ENCODE assay signal across 15 mouse cellular contexts in genomic region chr2:154565562-154565961, GRCm38 (mm10). TPM values are rescaled to one million over a fixed set of nuclear protein-coding genes. Genes with fewer than 3 reads are reported as not detected.
A peak's percentile ranks its signal among the peaks of the same experiment; 100 is the strongest.
DNase-seq lines count a peak whose midpoint lies in the region; ATAC-seq and TF ChIP-seq lines count a peak whose summit lies in the region.
"Had no signal": no experiment of that assay in that cellular context is flagged by ENCODE, and none has a peak within 500 bp of the region (broad histone marks: within the 10 kb centered on the region; RNA-seq: fewer than 3 reads in every experiment).

No protein-coding gene starts in this region.

- peaks cover 51% of the 10 kb centered on the region for H3K4me1 ChIP-seq in forebrain, embryonic 13.5 days
- peaks cover 10% of the 10 kb centered on the region; the same call in 1 of the 2 replicates for H3K4me1 ChIP-seq in forebrain, postnatal 0 days (ENCODE audit: insufficient read depth)
- H3K4me1 ChIP-seq in midbrain, embryonic 13.5 days (replicated peaks): peaks cover 54% of the 10 kb centered on the region
- peaks cover 18% of the 10 kb centered on the region for H3K4me1 ChIP-seq in midbrain, embryonic 15.5 days
- H3K4me1 ChIP-seq in embryonic facial prominence, embryonic 13.5 days: peaks cover 41% of the 10 kb centered on the region

- no peak overlapping the region for H3ac ChIP-seq in myocyte (ENCODE audit: control insufficient read depth, insufficient read length)

- H3K27me3 ChIP-seq in forebrain, embryonic 13.5 days: no peaks in the 10 kb centered on the region
- H3K27me3 ChIP-seq in forebrain, postnatal 0 days (ENCODE audit: insufficient read depth, low read length): no peaks in the 10 kb centered on the region
- H3K27me3 ChIP-seq in midbrain, embryonic 13.5 days: no peaks in the 10 kb centered on the region
- no peaks in the 10 kb centered on the region for H3K27me3 ChIP-seq in midbrain, embryonic 15.5 days (replicated peaks)
- H3K27me3 ChIP-seq in embryonic facial prominence, embryonic 13.5 days: no peaks in the 10 kb centered on the region
- H3K27me3 ChIP-seq in myocyte (ENCODE audit: control insufficient read depth, insufficient read depth, insufficient read length): no peaks in the 10 kb centered on the region
- H3K27me3 ChIP-seq: liver, embryonic 15.5 days had no signal

- H3K79me2 ChIP-seq in myocyte (ENCODE audit: control insufficient read depth, insufficient read depth): peaks cover 15% of the 10 kb centered on the region

- peak overlapping the region; percentile 16 for H3K4me2 ChIP-seq in forebrain, embryonic 13.5 days
- H3K4me2 ChIP-seq in forebrain, postnatal 0 days (ENCODE audit: low read depth): no peak overlapping the region
- H3K4me2 ChIP-seq in midbrain, embryonic 13.5 days (replicated peaks): no peak overlapping the region
- H3K4me2 ChIP-seq in midbrain, embryonic 15.5 days: no peak overlapping the region
- H3K4me2 ChIP-seq in embryonic facial prominence, embryonic 13.5 days: no peak overlapping the region
- peak overlapping the region; percentile 27 for H3K4me2 ChIP-seq in myocyte (ENCODE audit: low read depth)
- H3K4me2 ChIP-seq: liver, embryonic 15.5 days had no signal

- peak overlapping the region; percentile 73 for H3K27ac ChIP-seq in forebrain, embryonic 13.5 days
- no peak overlapping the region for H3K27ac ChIP-seq in forebrain, postnatal 0 days (ENCODE audit: low read depth, low read length)
- peak overlapping the region; percentile 30; the same call in 1 of the 2 replicates for H3K27ac ChIP-seq in midbrain, embryonic 13.5 days
- H3K27ac ChIP-seq in midbrain, embryonic 15.5 days: no peak overlapping the region
- H3K27ac ChIP-seq in embryonic facial prominence, embryonic 13.5 days: no peak overlapping the region
- H3K27ac ChIP-seq: liver, embryonic 15.5 days had no signal

- no peak for TF ChIP-seq POLR2A in myocyte (IDR thresholded peaks at IDR 0.05; ENCODE audit: insufficient read length, low read depth)

- H3K9me3 ChIP-seq in forebrain, embryonic 13.5 days (replicated peaks): no peaks in the 10 kb centered on the region
- H3K9me3 ChIP-seq in forebrain, postnatal 0 days (ENCODE audit: low read length): no peaks in the 10 kb centered on the region
- H3K9me3 ChIP-seq in midbrain, embryonic 13.5 days: no peaks in the 10 kb centered on the region
- H3K9me3 ChIP-seq in midbrain, embryonic 15.5 days: no peaks in the 10 kb centered on the region
- no peaks in the 10 kb centered on the region for H3K9me3 ChIP-seq in embryonic facial prominence, embryonic 13.5 days
- H3K9me3 ChIP-seq: liver, embryonic 15.5 days had no signal

- DNase-seq in forebrain, postnatal 0 days: no peak
- no peak for DNase-seq in urinary bladder, postnatal 14 days (ENCODE audit: low spot score)
- DNase-seq: heart, adult 11 months; heart, postnatal 4 days; right cerebral cortex, postnatal 4 days had no signal

- H3K4me3 ChIP-seq in forebrain, embryonic 13.5 days: no peak overlapping the region
- no peak overlapping the region for H3K4me3 ChIP-seq in forebrain, postnatal 0 days (ENCODE audit: low read depth, low read length)
- H3K4me3 ChIP-seq in midbrain, embryonic 13.5 days (replicated peaks): no peak overlapping the region
- no peak overlapping the region for H3K4me3 ChIP-seq in midbrain, embryonic 15.5 days
- no peak overlapping the region for H3K4me3 ChIP-seq in embryonic facial prominence, embryonic 13.5 days
- no peak overlapping the region for H3K4me3 ChIP-seq in myocyte
- H3K4me3 ChIP-seq: liver, embryonic 15.5 days had no signal

- H3K9ac ChIP-seq in forebrain, embryonic 13.5 days: peak overlapping the region; percentile 45
- H3K9ac ChIP-seq in forebrain, postnatal 0 days: no peak overlapping the region
- peak overlapping the region; percentile 40 for H3K9ac ChIP-seq in midbrain, embryonic 13.5 days (replicated peaks)
- H3K9ac ChIP-seq in midbrain, embryonic 15.5 days: no peak overlapping the region
- H3K9ac ChIP-seq in embryonic facial prominence, embryonic 13.5 days: peak overlapping the region; percentile 36; the same call in 1 of the 2 replicates
- H3K9ac ChIP-seq: liver, embryonic 15.5 days had no signal

- TF ChIP-seq CTCF in forebrain, postnatal 0 days (IDR thresholded peaks at IDR 0.05; ENCODE audit: low read depth): no peak

- no peak for ATAC-seq in forebrain, embryonic 13.5 days
- ATAC-seq in forebrain, postnatal 0 days: no peak
- no peak for ATAC-seq in midbrain, embryonic 13.5 days
- no peak for ATAC-seq in midbrain, embryonic 15.5 days (replicated peaks)
- ATAC-seq in embryonic facial prominence, embryonic 13.5 days (ENCODE audit: insufficient number of reproducible peaks, insufficient read depth, low FRiP score, low TSS enrichment, low read depth): no peak
- no peak for ATAC-seq in granulocyte monocyte progenitor cell, adult 5-6 weeks (replicated peaks; ENCODE audit: poor library complexity, severe bottlenecking)

- 66% methylated on average over 3 of the region's 3 CpGs for WGBS in forebrain, embryonic 13.5 days
- WGBS in forebrain, postnatal 0 days: 62% methylated on average over 3 of the region's 3 CpGs
- WGBS in midbrain, embryonic 13.5 days: 69% methylated on average over 3 of the region's 3 CpGs
- 71% methylated on average over 3 of the region's 3 CpGs for WGBS in midbrain, embryonic 15.5 days
- 81% methylated on average over 3 of the region's 3 CpGs for WGBS in embryonic facial prominence, embryonic 13.5 days

- H3K36me3 ChIP-seq in forebrain, embryonic 13.5 days (ENCODE audit: poor library complexity, severe bottlenecking): peaks cover 38% of the 10 kb centered on the region
- H3K36me3 ChIP-seq in forebrain, postnatal 0 days (ENCODE audit: insufficient read depth): no peaks in the 10 kb centered on the region
- H3K36me3 ChIP-seq in midbrain, embryonic 13.5 days: peaks cover 24% of the 10 kb centered on the region
- H3K36me3 ChIP-seq in midbrain, embryonic 15.5 days (replicated peaks): no peaks in the 10 kb centered on the region
- peaks cover 30% of the 10 kb centered on the region for H3K36me3 ChIP-seq in embryonic facial prominence, embryonic 13.5 days
- peaks cover 5% of the 10 kb centered on the region for H3K36me3 ChIP-seq in myocyte (ENCODE audit: control insufficient read depth, insufficient read depth)

RNA-seq across cellular contexts. Expression of gene E2f1, which starts 4.1 kb away (rescaled TPM):
- 20.8 and 22.8 TPM in 2 replicates for polyA plus RNA-seq in forebrain, embryonic 13.5 days (2015; fragmentation: Nextera tagmentation; extraction: Ambion mirVana)
- 2.8 and 3.0 TPM in 2 replicates for total RNA-seq in forebrain, postnatal 0 days (2014; rRNA removed)
- 4.7 and 4.9 TPM in 2 replicates for polyA plus RNA-seq in forebrain, postnatal 0 days (2015; fragmentation: Nextera tagmentation; extraction: Ambion mirVana)
- 13.6 and 15.2 TPM in 2 replicates for polyA plus RNA-seq in midbrain, embryonic 13.5 days (2015; fragmentation: Nextera tagmentation; extraction: Ambion mirVana)
- 5.4 and 7.1 TPM in 2 replicates for polyA plus RNA-seq in midbrain, embryonic 15.5 days (2015; fragmentation: Nextera tagmentation; extraction: Ambion mirVana)
- 21.1 and 22.6 TPM in 2 replicates for polyA plus RNA-seq in embryonic facial prominence, embryonic 13.5 days (2015; fragmentation: Nextera tagmentation; extraction: Ambion mirVana)
- 11.0 TPM for polyA plus RNA-seq in myocyte (2012; fragmentation: generic; extraction: Trizol)
- total RNA-seq in granulocyte monocyte progenitor cell, adult 5-6 weeks (2014; fragmentation: Nextera tagmentation): 32.0 and 45.2 TPM in 2 replicates
- total RNA-seq in granulocyte monocyte progenitor cell, adult 5-6 weeks (2017): 7.5 and 9.9 TPM in 2 replicates

RNA-seq across cellular contexts. Expression of gene Necab3, which starts 6.9 kb away (rescaled TPM):
- 19.8 and 25.4 TPM in 2 replicates for polyA plus RNA-seq in forebrain, embryonic 13.5 days (2015; fragmentation: Nextera tagmentation; extraction: Ambion mirVana)
- total RNA-seq in forebrain, postnatal 0 days (2014; rRNA removed): 14.5 and 16.3 TPM in 2 replicates
- 14.7 and 17.2 TPM in 2 replicates for polyA plus RNA-seq in forebrain, postnatal 0 days (2015; fragmentation: Nextera tagmentation; extraction: Ambion mirVana)
- polyA plus RNA-seq in midbrain, embryonic 13.5 days (2015; fragmentation: Nextera tagmentation; extraction: Ambion mirVana): 13.4 and 14.5 TPM in 2 replicates
- 15.4 and 18.0 TPM in 2 replicates for polyA plus RNA-seq in midbrain, embryonic 15.5 days (2015; fragmentation: Nextera tagmentation; extraction: Ambion mirVana)
- polyA plus RNA-seq in embryonic facial prominence, embryonic 13.5 days (2015; fragmentation: Nextera tagmentation; extraction: Ambion mirVana): 3.8 and 4.3 TPM in 2 replicates
- polyA plus RNA-seq in myocyte (2012; fragmentation: generic; extraction: Trizol): 0.12 TPM
- total RNA-seq in granulocyte monocyte progenitor cell, adult 5-6 weeks (2014; fragmentation: Nextera tagmentation): 1.8 and 7.0 TPM in 2 replicates
- 2.4 TPM in 1 of 2 replicates, not detected in the other for total RNA-seq in granulocyte monocyte progenitor cell, adult 5-6 weeks (2017)
- total RNA-seq: neutrophil, adult 5-6 weeks had no signal

RNA-seq across cellular contexts. Expression of gene Actl10, which starts 14.0 kb away (rescaled TPM):
- polyA plus RNA-seq in forebrain, embryonic 13.5 days (2015; fragmentation: Nextera tagmentation; extraction: Ambion mirVana): 0.49 and 0.68 TPM in 2 replicates
- 0.15 and 0.48 TPM in 2 replicates for total RNA-seq in forebrain, postnatal 0 days (2014; rRNA removed)
- 0.13 TPM in 1 of 2 replicates, not detected in the other for polyA plus RNA-seq in forebrain, postnatal 0 days (2015; fragmentation: Nextera tagmentation; extraction: Ambion mirVana)
- 0.26 and 0.55 TPM in 2 replicates for polyA plus RNA-seq in midbrain, embryonic 13.5 days (2015; fragmentation: Nextera tagmentation; extraction: Ambion mirVana)
- 0.36 and 0.60 TPM in 2 replicates for polyA plus RNA-seq in midbrain, embryonic 15.5 days (2015; fragmentation: Nextera tagmentation; extraction: Ambion mirVana)
- polyA plus RNA-seq in embryonic facial prominence, embryonic 13.5 days (2015; fragmentation: Nextera tagmentation; extraction: Ambion mirVana): 0.41 and 0.45 TPM in 2 replicates
- 0.17 TPM for polyA plus RNA-seq in myocyte (2012; fragmentation: generic; extraction: Trizol)
- total RNA-seq in granulocyte monocyte progenitor cell, adult 5-6 weeks (2014; fragmentation: Nextera tagmentation): not detected in 2 replicates
- total RNA-seq in granulocyte monocyte progenitor cell, adult 5-6 weeks (2017): not detected in 2 replicates
- total RNA-seq: layer of hippocampus, postnatal 14 days; megakaryocyte progenitor cell, adult 5-6 weeks; neutrophil, adult 5-6 weeks had no signal

RNA-seq across cellular contexts. Expression of gene 1700003F12Rik, which starts 18.7 kb away (rescaled TPM):
- polyA plus RNA-seq in forebrain, embryonic 13.5 days (2015; fragmentation: Nextera tagmentation; extraction: Ambion mirVana): 1.4 TPM in 2 replicates
- total RNA-seq in forebrain, postnatal 0 days (2014; rRNA removed): 1.7 and 6.4 TPM in 2 replicates
- 2.8 and 3.2 TPM in 2 replicates for polyA plus RNA-seq in forebrain, postnatal 0 days (2015; fragmentation: Nextera tagmentation; extraction: Ambion mirVana)
- 1.8 and 2.0 TPM in 2 replicates for polyA plus RNA-seq in midbrain, embryonic 13.5 days (2015; fragmentation: Nextera tagmentation; extraction: Ambion mirVana)
- 1.8 and 2.1 TPM in 2 replicates for polyA plus RNA-seq in midbrain, embryonic 15.5 days (2015; fragmentation: Nextera tagmentation; extraction: Ambion mirVana)
- polyA plus RNA-seq in embryonic facial prominence, embryonic 13.5 days (2015; fragmentation: Nextera tagmentation; extraction: Ambion mirVana): 0.95 and 1.6 TPM in 2 replicates
- 22.9 TPM for polyA plus RNA-seq in myocyte (2012; fragmentation: generic; extraction: Trizol)
- total RNA-seq in granulocyte monocyte progenitor cell, adult 5-6 weeks (2014; fragmentation: Nextera tagmentation): not detected in 2 replicates
- total RNA-seq in granulocyte monocyte progenitor cell, adult 5-6 weeks (2017): not detected in 2 replicates
- total RNA-seq: megakaryocyte progenitor cell, adult 5-6 weeks had no signal

RNA-seq across cellular contexts. Expression of gene Pxmp4, which starts 37.9 kb away (rescaled TPM):
- polyA plus RNA-seq in forebrain, embryonic 13.5 days (2015; fragmentation: Nextera tagmentation; extraction: Ambion mirVana): 10.7 and 13.0 TPM in 2 replicates
- 13.2 and 15.0 TPM in 2 replicates for total RNA-seq in forebrain, postnatal 0 days (2014; rRNA removed)
- polyA plus RNA-seq in forebrain, postnatal 0 days (2015; fragmentation: Nextera tagmentation; extraction: Ambion mirVana): 16.6 and 17.9 TPM in 2 replicates
- polyA plus RNA-seq in midbrain, embryonic 13.5 days (2015; fragmentation: Nextera tagmentation; extraction: Ambion mirVana): 12.3 and 13.4 TPM in 2 replicates
- 15.7 and 15.9 TPM in 2 replicates for polyA plus RNA-seq in midbrain, embryonic 15.5 days (2015; fragmentation: Nextera tagmentation; extraction: Ambion mirVana)
- polyA plus RNA-seq in embryonic facial prominence, embryonic 13.5 days (2015; fragmentation: Nextera tagmentation; extraction: Ambion mirVana): 24.0 and 24.7 TPM in 2 replicates
- 12.5 TPM for polyA plus RNA-seq in myocyte (2012; fragmentation: generic; extraction: Trizol)
- 8.4 and 15.5 TPM in 2 replicates for total RNA-seq in granulocyte monocyte progenitor cell, adult 5-6 weeks (2014; fragmentation: Nextera tagmentation)
- total RNA-seq in granulocyte monocyte progenitor cell, adult 5-6 weeks (2017): 11.5 and 15.2 TPM in 2 replicates

Comparison
In these comparisons a context has a peak if more than half of its experiments do, and no peak if none do; other contexts are left out.
1. H3K27ac ChIP-seq: peak in forebrain, embryonic 13.5 days (single experiment) and midbrain, embryonic 13.5 days (single experiment); none in forebrain, postnatal 0 days (single experiment), midbrain, embryonic 15.5 days (single experiment) and embryonic facial prominence, embryonic 13.5 days (single experiment).
2. H3K4me2 ChIP-seq: peak in forebrain, embryonic 13.5 days (single experiment) and myocyte (single experiment); none in forebrain, postnatal 0 days (single experiment), midbrain, embryonic 13.5 days (single experiment), midbrain, embryonic 15.5 days (single experiment) and embryonic facial prominence, embryonic 13.5 days (single experiment).
3. H3K9ac ChIP-seq: peak in forebrain, embryonic 13.5 days (single experiment), midbrain, embryonic 13.5 days (single experiment) and embryonic facial prominence, embryonic 13.5 days (single experiment); none in forebrain, postnatal 0 days (single experiment) and midbrain, embryonic 15.5 days (single experiment).